Mouse (Mus musculus) megakaryocyte, embryonic 14.5 days (primary cell): ENCODE data around the gene Ptprg. TPM values are rescaled to one million over a fixed set of nuclear protein-coding genes. Genes with fewer than 3 reads are reported as not detected.

Experiments used
- H3K27me3 ChIP-seq: replicated peaks from 2 replicates; pipeline ENCODE3; 2012; ENCODE audit warnings: inconsistent platforms
- H3K36me3 ChIP-seq: replicated peaks from 2 replicates; pipeline ENCODE3; 2012; ENCODE audit warnings: low read length, inconsistent platforms, mixed read lengths
- H3K4me1 ChIP-seq: 2 replicates; pipeline ENCODE4 v1.6.1; 2012; ENCODE audit warnings: inconsistent platforms
- H3K4me3 ChIP-seq: replicated peaks from 2 replicates; pipeline ENCODE3; 2012; ENCODE audit warnings: moderate library complexity, mild to moderate bottlenecking, inconsistent platforms
- H3K9me3 ChIP-seq: 2 replicates; pipeline ENCODE4 v1.6.1; 2012; ENCODE audit warnings: inconsistent platforms
- FLI1 ChIP-seq: IDR thresholded peaks from 2 replicates; pipeline ENCODE4 v1.6.1; 2012; ENCODE audit warnings: low read length, inconsistent platforms, mixed read lengths
- GATA1 ChIP-seq: IDR thresholded peaks from 3 replicates; pipeline ENCODE4 v1.6.1; 2012; ENCODE audit warnings: mixed read lengths, low read length, inconsistent platforms, borderline replicate concordance
- polyA plus RNA-seq: library from polyadenylated mRNA; stranded (reverse); fragments of >175 nt; gene quantifications from 2 replicates; pipeline ENCODE4 v1.2.3, GENCODE M21; 2012; ENCODE audit warnings: low replicate concordance; ENCODE audit not compliant: insufficient read depth

Gene Ptprg
- polyA plus RNA-seq, 1 experiment, result 0.09 TPM

DNA sequence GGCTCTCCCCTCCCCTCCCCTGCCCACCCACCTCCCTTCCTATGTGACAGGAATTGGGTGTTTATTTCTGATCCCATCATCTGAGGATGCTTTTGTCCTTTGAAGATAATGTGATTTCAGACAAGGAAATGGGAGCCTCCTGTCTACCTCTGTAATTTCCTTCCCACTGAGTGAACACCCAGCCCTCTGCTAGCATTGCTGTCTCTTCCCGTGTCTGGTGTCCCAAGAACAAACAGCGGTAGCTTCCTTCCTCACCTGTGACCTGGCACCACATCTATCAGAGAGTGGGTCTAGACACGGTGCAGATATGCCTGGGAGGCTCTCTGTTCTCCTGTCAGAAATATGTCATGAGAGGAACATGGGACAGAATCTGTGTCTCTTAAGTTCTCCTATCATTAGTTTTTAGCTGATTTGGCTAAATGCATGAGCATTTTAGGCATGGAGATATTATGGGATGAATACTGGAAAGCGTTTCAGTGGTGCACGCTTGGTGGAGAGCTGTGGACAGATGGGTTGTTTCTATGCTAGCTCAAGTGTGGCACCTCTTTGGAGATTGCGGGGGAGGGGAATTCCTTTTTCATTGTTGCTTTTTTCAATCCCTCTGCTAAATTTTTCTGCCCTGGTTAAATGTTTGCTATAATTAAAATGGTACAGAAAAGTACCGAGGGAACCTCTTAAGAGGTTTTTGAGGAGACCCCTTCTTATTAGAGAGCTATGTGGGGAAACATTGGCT lies 509.5 kb downstream of the Ptprg start:
- Histone ChIP-seq H3K27me3 (peaks cover 2% of the 10 kb centered on the region), H3K9me3 (no peaks in the 10 kb centered on the region), H3K4me1 (no peaks in the 10 kb centered on the region), H3K36me3 (no peaks in the 10 kb centered on the region), H3K4me3 (no peak overlapping the region)
- TF ChIP-seq GATA1 (no peak), FLI1 (no peak)

DNA sequence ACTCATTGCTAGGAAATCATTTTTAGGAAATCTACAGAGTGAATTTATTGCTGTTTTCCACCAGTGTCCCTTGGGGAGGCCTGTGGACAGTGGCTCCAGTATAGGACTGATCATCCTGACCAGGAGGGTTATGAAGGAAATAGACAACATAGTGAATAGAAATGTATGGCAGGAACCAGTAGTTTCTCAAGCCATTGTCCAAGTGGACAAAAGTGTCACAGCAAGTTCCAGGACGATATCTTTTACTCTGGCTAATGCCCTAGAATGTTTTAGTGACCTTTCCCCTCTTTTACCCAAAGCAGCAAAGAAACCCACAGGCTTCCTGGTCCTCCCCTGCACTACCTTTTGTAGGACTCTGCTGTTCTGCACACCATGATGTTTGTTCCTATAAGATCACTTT lies 511.7 kb downstream of the Ptprg start:
- Histone ChIP-seq H3K9me3 (no peaks in the 10 kb centered on the region), H3K27me3 (peaks cover 2% of the 10 kb centered on the region), H3K4me3 (no peak overlapping the region), H3K4me1 (no peaks in the 10 kb centered on the region), H3K36me3 (no peaks in the 10 kb centered on the region)
- TF ChIP-seq GATA1, result no peak
- TF ChIP-seq FLI1, result no peak

- H3K9me3 ChIP-seq, result no peaks in the 10 kb centered on the region
- no peak overlapping the region for H3K4me3 ChIP-seq
- TF ChIP-seq GATA1 (no peak), FLI1 (no peak)
- no peaks in the 10 kb centered on the region for H3K36me3 ChIP-seq
- no peaks in the 10 kb centered on the region for H3K4me1 ChIP-seq
- H3K27me3 ChIP-seq, result peaks cover 2% of the 10 kb centered on the region
These were observed 512.4 kb downstream of the Ptprg start for GRCm38 (mm10) chr14:12065736-12066135.

DNA sequence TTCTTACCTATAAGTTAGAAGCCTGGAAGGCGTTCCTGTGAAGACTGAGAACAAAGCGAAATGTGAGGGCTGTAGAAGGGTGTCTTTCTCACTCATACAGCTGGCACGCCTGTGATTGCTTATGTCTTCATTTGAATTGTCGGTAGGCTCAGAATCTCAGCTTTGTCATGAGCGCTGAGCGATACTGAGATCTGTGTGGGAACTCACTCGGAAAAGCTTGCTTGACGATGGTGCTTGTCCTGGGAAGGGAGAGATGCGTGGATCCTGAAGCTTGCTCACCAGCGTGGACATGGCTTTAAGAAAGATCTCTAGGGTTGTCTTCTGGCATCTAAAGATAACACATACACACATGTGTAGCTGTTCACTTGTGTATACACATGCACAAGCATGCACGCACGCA lies 516.4 kb downstream of the Ptprg start:
- Histone ChIP-seq H3K4me1 (no peaks in the 10 kb centered on the region), H3K36me3 (no peaks in the 10 kb centered on the region), H3K9me3 (no peaks in the 10 kb centered on the region), H3K27me3 (peaks cover 2% of the 10 kb centered on the region), H3K4me3 (no peak overlapping the region)
- TF ChIP-seq FLI1 (no peak), GATA1 (no peak)

- Histone ChIP-seq H3K9me3 (no peaks in the 10 kb centered on the region), H3K4me3 (no peak overlapping the region), H3K36me3 (no peaks in the 10 kb centered on the region), H3K27me3 (peaks cover 2% of the 10 kb centered on the region), H3K4me1 (no peaks in the 10 kb centered on the region)
- TF ChIP-seq GATA1 (no peak), FLI1 (no peak)
These were observed 517.0 kb downstream of the Ptprg start for GRCm38 (mm10) chr14:12070361-12070760.

DNA sequence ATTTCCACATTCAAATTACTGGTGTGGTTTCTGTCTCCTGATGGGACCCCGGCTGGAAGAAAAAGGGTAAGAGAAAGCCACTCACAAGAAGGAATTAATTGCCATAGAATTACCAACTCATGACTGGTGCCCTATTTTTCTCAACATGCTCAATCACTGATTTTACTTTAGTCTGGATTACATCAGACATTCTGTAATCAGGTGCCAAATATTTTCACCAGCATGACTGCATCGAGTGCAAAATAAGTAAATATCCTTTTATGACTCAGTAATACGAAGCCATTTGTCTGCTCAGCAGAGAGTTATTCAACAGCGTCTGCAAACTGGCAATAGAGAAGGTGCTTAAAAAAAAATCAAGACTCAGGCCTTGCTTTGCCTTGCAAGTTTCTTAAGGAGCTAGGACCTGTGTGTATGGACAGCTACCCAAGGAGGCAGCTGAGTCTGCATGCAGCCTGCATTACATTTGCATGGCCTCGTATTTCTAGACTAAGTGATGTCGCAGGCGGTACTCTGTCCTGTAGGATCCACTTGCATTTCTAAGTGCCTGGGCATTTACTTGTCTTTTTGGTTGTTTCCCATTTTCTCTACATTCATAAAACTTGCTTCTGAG lies 517.6 kb downstream of the Ptprg start:
- Histone ChIP-seq H3K4me1 (no peaks in the 10 kb centered on the region), H3K9me3 (no peaks in the 10 kb centered on the region), H3K36me3 (no peaks in the 10 kb centered on the region), H3K27me3 (peaks cover 2% of the 10 kb centered on the region), H3K4me3 (no peak overlapping the region)
- TF ChIP-seq GATA1, result no peak

DNA sequence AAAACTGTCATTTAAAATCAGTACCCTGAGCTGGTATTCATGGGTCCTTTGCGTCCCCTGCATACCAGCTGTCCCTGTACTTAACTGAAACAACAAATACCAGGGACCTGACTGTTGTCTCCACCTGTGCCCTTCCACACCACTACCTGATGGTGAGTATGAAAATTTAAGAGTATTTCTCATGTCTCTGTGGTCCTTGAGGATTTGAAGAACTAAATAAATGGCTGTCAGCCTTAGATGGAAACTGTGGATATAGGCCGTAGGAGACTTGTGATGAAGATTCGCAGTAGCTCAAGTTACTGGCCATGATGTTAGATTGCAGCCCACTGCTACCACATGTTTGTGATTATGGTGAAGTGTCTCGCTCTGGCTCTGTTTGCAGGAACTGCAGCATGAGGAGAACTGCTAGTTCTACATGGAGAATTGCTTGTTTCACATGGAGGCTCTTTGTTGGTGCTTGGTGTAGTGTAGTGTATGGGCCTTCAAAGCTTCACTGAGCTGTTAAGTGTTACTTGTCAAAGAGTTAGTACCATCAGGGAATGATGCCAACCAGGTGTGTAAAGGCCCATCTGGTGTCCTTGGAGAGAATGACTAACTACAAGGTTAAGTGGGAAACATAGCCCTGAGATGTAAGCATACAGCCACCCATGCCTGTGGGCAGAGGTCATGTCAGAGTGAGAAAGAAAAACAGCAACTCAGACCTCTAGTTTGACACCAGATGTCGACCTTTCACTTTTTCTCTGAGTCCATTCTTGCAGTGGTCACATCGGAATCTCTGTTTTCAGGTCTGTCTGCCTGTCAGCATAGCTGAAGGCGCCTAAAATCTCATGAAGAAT lies 518.9 kb downstream of the Ptprg start:
- peaks cover 3% of the 10 kb centered on the region for H3K27me3 ChIP-seq
- H3K4me3 ChIP-seq, result no peak overlapping the region
- TF ChIP-seq GATA1 (no peak), FLI1 (no peak)
- H3K36me3 ChIP-seq, result no peaks in the 10 kb centered on the region
- H3K9me3 ChIP-seq, result no peaks in the 10 kb centered on the region
- H3K4me1 ChIP-seq, result no peaks in the 10 kb centered on the region

DNA sequence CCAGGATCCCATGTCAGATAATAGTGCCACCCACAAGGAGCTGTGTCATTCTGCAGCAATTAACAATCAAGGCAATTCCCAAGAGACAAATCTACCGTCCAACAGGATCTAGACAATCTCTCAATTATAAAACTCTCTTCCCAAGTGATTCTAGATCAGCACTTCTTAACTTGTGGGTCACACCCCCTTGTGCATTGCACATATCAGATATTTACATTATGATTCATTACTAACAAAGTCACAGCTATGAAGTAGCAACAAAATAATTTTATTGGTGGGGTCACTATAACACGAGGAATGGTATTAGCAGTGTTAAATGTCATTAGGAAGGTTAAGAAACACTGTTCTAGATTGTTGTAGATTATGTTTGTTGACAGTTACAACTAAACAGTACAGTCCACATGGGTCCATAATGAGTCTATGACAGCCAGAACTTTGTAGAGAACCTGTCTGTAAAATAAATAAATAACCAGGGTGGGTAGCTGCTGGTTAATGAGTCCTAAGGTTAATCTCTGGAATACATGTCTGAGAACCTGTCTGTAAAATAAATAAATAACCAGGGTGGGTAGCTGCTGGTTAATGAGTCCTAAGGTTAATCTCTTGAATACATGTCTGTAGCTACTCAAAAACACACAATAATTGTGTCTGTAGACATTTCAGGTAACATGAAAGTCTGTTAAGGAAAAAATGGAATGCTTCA lies 520.2 kb downstream of the Ptprg start:
- TF ChIP-seq FLI1 (no peak), GATA1 (no peak)
- Histone ChIP-seq H3K4me3 (no peak overlapping the region), H3K9me3 (no peaks in the 10 kb centered on the region), H3K36me3 (no peaks in the 10 kb centered on the region), H3K27me3 (peaks cover 7% of the 10 kb centered on the region), H3K4me1 (no peaks in the 10 kb centered on the region)

- TF ChIP-seq FLI1, result no peak
- TF ChIP-seq GATA1, result no peak
- no peak overlapping the region for H3K4me3 ChIP-seq
- no peaks in the 10 kb centered on the region for H3K4me1 ChIP-seq
- H3K27me3 ChIP-seq, result peaks cover 9% of the 10 kb centered on the region
- H3K9me3 ChIP-seq, result no peaks in the 10 kb centered on the region
- H3K36me3 ChIP-seq, result no peaks in the 10 kb centered on the region
These were observed 523.9 kb downstream of the Ptprg start for GRCm38 (mm10) chr14:12077193-12077592.

DNA sequence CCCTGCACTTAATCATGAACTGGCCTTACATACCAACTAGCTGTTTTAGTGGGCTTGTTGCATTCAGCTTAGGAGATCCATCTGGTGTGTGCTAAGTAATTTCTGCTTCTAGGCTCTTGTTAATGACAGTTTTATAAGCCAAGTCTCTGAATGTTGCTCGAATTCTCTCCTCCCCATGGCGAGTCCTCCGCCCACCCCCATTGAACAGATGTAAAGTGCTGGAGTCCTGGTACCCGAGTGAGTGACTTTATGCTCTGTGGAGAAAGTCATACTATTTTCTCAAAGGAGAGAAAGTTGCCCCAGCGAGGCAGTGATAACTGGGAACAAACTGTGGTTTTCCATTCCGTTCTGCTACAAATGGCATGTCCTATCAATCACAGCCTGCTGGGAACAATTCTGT lies 525.9 kb downstream of the Ptprg start:
- Histone ChIP-seq H3K27me3 (peaks cover 11% of the 10 kb centered on the region), H3K9me3 (no peaks in the 10 kb centered on the region), H3K4me3 (no peak overlapping the region), H3K4me1 (no peaks in the 10 kb centered on the region), H3K36me3 (no peaks in the 10 kb centered on the region)
- TF ChIP-seq FLI1, result no peak
- no peak for TF ChIP-seq GATA1
